Mouse (Mus musculus): Measurements from ENCODE around the gene Adam1a. TPM values are rescaled to one million over a fixed set of nuclear protein-coding genes. Genes with fewer than 3 reads are reported as not detected.

The Adam1a gene
- polyA plus RNA-seq, 1 experiment = 34.1 TPM

GRCm38 (mm10) chr5:121585005-121585404, 39.7 kb upstream of the Adam1a start:
- TF ChIP-seq POLR2A (IDR thresholded peaks at IDR 0.05; ENCODE audit: borderline replicate concordance, extremely low read depth, insufficient read depth, insufficient read length, poor library complexity, severe bottlenecking) = no peak
- no peak for TF ChIP-seq CTCF (IDR thresholded peaks at IDR 0.05; ENCODE audit: borderline replicate concordance, extremely low read depth, insufficient read depth, insufficient read length)
- no peak for DNase-seq (ENCODE audit: low read depth)

- TF ChIP-seq POLR2A (IDR thresholded peaks at IDR 0.05; ENCODE audit: borderline replicate concordance, extremely low read depth, insufficient read depth, insufficient read length, poor library complexity, severe bottlenecking) = no peak
- TF ChIP-seq CTCF (IDR thresholded peaks at IDR 0.05; ENCODE audit: borderline replicate concordance, extremely low read depth, insufficient read depth, insufficient read length) = peak; percentile 41; the same call in 1 of the 2 replicates
- peak; percentile 49 for DNase-seq (ENCODE audit: low read depth)
Observed at GRCm38 (mm10) chr5:121583765-121584501, 38.7 kb upstream of the Adam1a start.

GRCm38 (mm10) chr5:121581945-121582344, 36.7 kb upstream of the Adam1a start:
- TF ChIP-seq POLR2A (IDR thresholded peaks at IDR 0.05; ENCODE audit: borderline replicate concordance, extremely low read depth, insufficient read depth, insufficient read length, poor library complexity, severe bottlenecking) (no peak), CTCF (IDR thresholded peaks at IDR 0.05; ENCODE audit: borderline replicate concordance, extremely low read depth, insufficient read depth, insufficient read length) (no peak)
- DNase-seq (ENCODE audit: low read depth) = no peak

- DNase-seq (ENCODE audit: low read depth) = no peak
- TF ChIP-seq CTCF (IDR thresholded peaks at IDR 0.05; ENCODE audit: borderline replicate concordance, extremely low read depth, insufficient read depth, insufficient read length) (no peak), POLR2A (IDR thresholded peaks at IDR 0.05; ENCODE audit: borderline replicate concordance, extremely low read depth, insufficient read depth, insufficient read length, poor library complexity, severe bottlenecking) (no peak)
Observed at GRCm38 (mm10) chr5:121576927-121577488, 31.7 kb upstream of the Adam1a start.

- TF ChIP-seq CTCF (IDR thresholded peaks at IDR 0.05; ENCODE audit: borderline replicate concordance, extremely low read depth, insufficient read depth, insufficient read length) (no peak), POLR2A (IDR thresholded peaks at IDR 0.05; ENCODE audit: borderline replicate concordance, extremely low read depth, insufficient read depth, insufficient read length, poor library complexity, severe bottlenecking) (no peak)
- no peak for DNase-seq (ENCODE audit: low read depth)
Observed at GRCm38 (mm10) chr5:121575867-121576266, 30.6 kb upstream of the Adam1a start.

GRCm38 (mm10) chr5:121574145-121574544, 28.9 kb upstream of the Adam1a start:
- no peak for DNase-seq (ENCODE audit: low read depth)

GRCm38 (mm10) chr5:121570787-121571186, 25.5 kb upstream of the Adam1a start:
- no peak for TF ChIP-seq CTCF (IDR thresholded peaks at IDR 0.05; ENCODE audit: borderline replicate concordance, extremely low read depth, insufficient read depth, insufficient read length)
- TF ChIP-seq POLR2A (IDR thresholded peaks at IDR 0.05; ENCODE audit: borderline replicate concordance, extremely low read depth, insufficient read depth, insufficient read length, poor library complexity, severe bottlenecking) = no peak
- DNase-seq (ENCODE audit: low read depth) = peak; percentile 5

More at GRCm38 (mm10) chr5:121574145-121574544, 28.9 kb upstream of the Adam1a start:
- TF ChIP-seq POLR2A (IDR thresholded peaks at IDR 0.05; ENCODE audit: borderline replicate concordance, extremely low read depth, insufficient read depth, insufficient read length, poor library complexity, severe bottlenecking) (no peak), CTCF (IDR thresholded peaks at IDR 0.05; ENCODE audit: borderline replicate concordance, extremely low read depth, insufficient read depth, insufficient read length) (no peak)

GRCm38 (mm10) chr5:121569881-121570420, 24.7 kb upstream of the Adam1a start:
- TF ChIP-seq POLR2A (IDR thresholded peaks at IDR 0.05; ENCODE audit: borderline replicate concordance, extremely low read depth, insufficient read depth, insufficient read length, poor library complexity, severe bottlenecking) (no peak), CTCF (IDR thresholded peaks at IDR 0.05; ENCODE audit: borderline replicate concordance, extremely low read depth, insufficient read depth, insufficient read length) (no peak)
- peak; percentile 37 for DNase-seq (ENCODE audit: low read depth)

GRCm38 (mm10) chr5:121566035-121566681, 20.9 kb upstream of the Adam1a start:
- TF ChIP-seq POLR2A (IDR thresholded peaks at IDR 0.05; ENCODE audit: borderline replicate concordance, extremely low read depth, insufficient read depth, insufficient read length, poor library complexity, severe bottlenecking) (no peak), CTCF (IDR thresholded peaks at IDR 0.05; ENCODE audit: borderline replicate concordance, extremely low read depth, insufficient read depth, insufficient read length) (no peak)
- no peak for DNase-seq (ENCODE audit: low read depth)

GRCm38 (mm10) chr5:121564468-121564895, 19.2 kb upstream of the Adam1a start:
- DNase-seq (ENCODE audit: low read depth) = peak; percentile 87
- TF ChIP-seq CTCF (IDR thresholded peaks at IDR 0.05; ENCODE audit: borderline replicate concordance, extremely low read depth, insufficient read depth, insufficient read length) (peak; percentile 92), POLR2A (IDR thresholded peaks at IDR 0.05; ENCODE audit: borderline replicate concordance, extremely low read depth, insufficient read depth, insufficient read length, poor library complexity, severe bottlenecking) (no peak)

GRCm38 (mm10) chr5:121562436-121562835, 17.2 kb upstream of the Adam1a start:
- no peak for DNase-seq (ENCODE audit: low read depth)
- TF ChIP-seq CTCF (IDR thresholded peaks at IDR 0.05; ENCODE audit: borderline replicate concordance, extremely low read depth, insufficient read depth, insufficient read length) (no peak), POLR2A (IDR thresholded peaks at IDR 0.05; ENCODE audit: borderline replicate concordance, extremely low read depth, insufficient read depth, insufficient read length, poor library complexity, severe bottlenecking) (no peak)
